Mouse (Mus musculus): ENCODE measurements around the gene Pakap. TPM values are rescaled to one million over a fixed set of nuclear protein-coding genes. Genes with fewer than 3 reads are reported as not detected.

Pakap gene
- polyA plus RNA-seq, 1 experiment = 14.7 TPM

DNA sequence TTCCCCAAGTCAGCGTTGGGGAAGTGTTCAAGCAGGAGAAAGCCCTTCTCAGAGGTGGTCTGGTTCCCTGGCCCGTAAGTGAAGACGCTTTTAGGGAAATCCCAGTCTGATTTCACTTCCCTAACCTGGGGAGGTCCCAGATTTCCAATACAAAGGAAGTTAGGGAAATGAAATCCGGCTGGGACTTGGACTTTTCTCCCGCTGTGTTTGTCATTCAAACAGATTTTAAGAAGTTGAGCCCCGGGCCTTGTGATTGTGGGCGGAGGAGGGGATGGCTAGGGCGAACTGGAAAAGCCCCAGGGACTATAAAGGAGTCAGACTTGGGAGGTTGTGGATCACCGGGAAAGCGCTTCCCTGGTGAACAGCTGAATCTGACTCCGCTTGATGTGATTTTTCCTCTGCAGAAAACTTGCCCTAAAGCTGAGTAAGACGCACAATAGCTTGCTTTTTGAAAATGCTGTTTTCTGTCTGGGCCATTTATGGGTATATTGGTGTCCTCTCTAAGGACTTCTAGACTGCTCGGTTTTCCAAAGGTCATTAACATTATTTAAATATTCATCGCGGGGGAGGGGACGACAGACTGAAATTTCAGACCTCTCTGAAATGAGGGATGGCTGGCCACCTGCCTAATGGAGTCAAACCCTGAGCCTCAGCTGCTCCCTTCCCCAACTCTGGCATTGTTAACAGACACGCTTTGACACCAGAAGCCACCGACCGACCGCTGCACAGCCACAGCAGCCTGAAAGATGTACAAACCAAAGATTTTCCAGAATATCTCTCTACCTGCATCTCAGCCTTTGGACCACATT lies 213.1 kb downstream of the Pakap start:
- H3K27ac ChIP-seq (ENCODE audit: insufficient read depth, low read length) = peak overlapping the region; percentile 37
- TF ChIP-seq CTCF (IDR thresholded peaks at IDR 0.05; ENCODE audit: borderline replicate concordance, insufficient read depth, low read length) = no peak
- TF ChIP-seq POLR2A (IDR thresholded peaks at IDR 0.05; ENCODE audit: low read depth, low read length) = no peak
- H3K4me1 ChIP-seq (ENCODE audit: control insufficient read depth, insufficient read depth, low read length) = peaks cover 9% of the 10 kb centered on the region
- no peak overlapping the region for H3K4me3 ChIP-seq (ENCODE audit: insufficient read depth, low read length)

DNA sequence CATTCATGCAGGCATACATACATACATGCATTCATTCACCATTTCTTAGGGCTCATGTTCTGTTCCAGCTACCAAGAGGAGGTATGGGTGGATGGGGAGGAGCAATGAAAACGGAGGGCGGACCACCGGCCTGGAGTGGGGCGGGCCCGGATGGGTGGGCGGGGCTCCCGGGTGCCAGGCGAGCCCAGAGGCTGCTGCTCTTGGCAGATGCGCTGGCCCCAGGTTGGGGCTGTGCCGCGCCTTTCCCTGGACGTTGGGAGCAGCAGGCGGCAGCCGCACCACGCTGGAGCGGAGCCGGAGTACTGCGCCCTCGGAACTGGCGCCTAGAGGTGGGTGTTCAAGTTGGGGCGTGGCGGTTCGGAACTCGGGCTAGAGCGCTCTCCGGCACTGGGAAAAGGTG lies 214.0 kb downstream of the Pakap start:
- H3K4me3 ChIP-seq (ENCODE audit: insufficient read depth, low read length) = peak overlapping the region; percentile 64
- H3K4me1 ChIP-seq (ENCODE audit: control insufficient read depth, insufficient read depth, low read length) = peaks cover 9% of the 10 kb centered on the region
- H3K27ac ChIP-seq (ENCODE audit: insufficient read depth, low read length) = no peak overlapping the region
- TF ChIP-seq CTCF (IDR thresholded peaks at IDR 0.05; ENCODE audit: borderline replicate concordance, insufficient read depth, low read length) = 0 out of 2 replicates have a peak, but pooled peaks have one; percentile 11
- peak; percentile 82 for TF ChIP-seq POLR2A (IDR thresholded peaks at IDR 0.05; ENCODE audit: low read depth, low read length)

DNA sequence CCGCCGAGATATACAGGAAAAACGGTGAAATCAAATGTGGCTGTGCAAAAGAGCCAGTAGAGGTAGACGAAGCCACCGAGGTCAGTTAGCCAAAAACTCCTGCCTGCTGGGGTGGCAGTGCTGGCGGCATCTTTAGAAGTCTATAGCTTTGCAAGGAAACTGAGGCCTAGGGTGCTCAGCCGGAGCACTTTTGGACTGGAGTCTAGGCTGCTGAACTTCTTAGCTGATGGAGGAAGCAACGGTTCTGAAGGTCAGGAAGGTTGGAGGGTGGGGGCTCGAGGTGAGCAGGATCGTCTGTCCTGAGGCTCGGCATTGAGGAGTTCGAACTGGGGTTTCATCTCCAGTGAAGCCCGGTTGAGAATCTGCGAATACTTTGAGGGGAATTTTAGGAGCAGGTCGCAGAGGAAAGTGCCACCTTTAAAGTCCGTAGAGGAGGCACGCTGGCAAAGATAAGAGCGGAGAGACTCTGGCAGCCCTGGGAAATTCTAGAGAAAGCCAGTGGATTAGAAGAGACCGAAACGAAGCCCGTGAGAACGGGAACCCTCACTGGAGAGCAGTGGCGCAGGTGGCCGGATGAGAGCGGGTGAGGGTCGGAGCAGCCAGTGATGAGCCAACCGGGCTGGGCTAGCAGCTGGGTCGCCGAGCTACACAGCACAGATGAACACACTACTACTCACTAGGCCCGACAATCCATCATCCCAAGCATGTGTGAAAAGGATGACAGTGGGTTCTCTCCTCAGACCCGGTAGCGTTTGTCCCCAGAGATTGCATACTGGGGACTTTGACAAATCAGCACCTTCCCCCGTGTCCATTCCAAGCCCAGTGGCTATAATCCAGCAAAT lies 214.8 kb downstream of the Pakap start:
- 0 out of 2 replicates have a peak overlapping the region, but pooled peaks have one; percentile 12 for H3K27ac ChIP-seq (ENCODE audit: insufficient read depth, low read length)
- no peak for TF ChIP-seq POLR2A (IDR thresholded peaks at IDR 0.05; ENCODE audit: low read depth, low read length)
- no peak for TF ChIP-seq CTCF (IDR thresholded peaks at IDR 0.05; ENCODE audit: borderline replicate concordance, insufficient read depth, low read length)
- H3K4me3 ChIP-seq (ENCODE audit: insufficient read depth, low read length) = peak overlapping the region; percentile 64
- peaks cover 9% of the 10 kb centered on the region for H3K4me1 ChIP-seq (ENCODE audit: control insufficient read depth, insufficient read depth, low read length)

DNA sequence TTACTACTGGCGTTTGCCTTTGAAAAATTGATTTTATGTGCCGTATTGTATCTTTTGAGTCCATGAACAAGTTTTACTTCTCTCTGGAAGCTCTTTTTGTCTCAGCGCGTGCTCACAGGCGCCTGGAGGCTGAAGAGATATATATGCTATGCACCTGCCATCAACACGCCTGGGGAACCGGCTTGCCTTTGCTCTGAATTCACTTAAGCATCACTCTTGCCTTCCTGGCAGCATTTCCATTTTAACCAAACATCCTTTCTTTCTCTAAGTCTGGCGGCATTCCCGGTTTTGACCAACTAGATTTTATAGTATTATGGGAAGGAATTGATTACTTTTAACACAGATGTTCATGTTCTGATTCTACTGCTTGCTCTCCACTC lies 215.4 kb downstream of the Pakap start:
- Histone ChIP-seq H3K27ac (ENCODE audit: insufficient read depth, low read length) (no peak overlapping the region), H3K4me3 (ENCODE audit: insufficient read depth, low read length) (peak overlapping the region; percentile 64), H3K4me1 (ENCODE audit: control insufficient read depth, insufficient read depth, low read length) (peaks cover 9% of the 10 kb centered on the region)
- TF ChIP-seq CTCF (IDR thresholded peaks at IDR 0.05; ENCODE audit: borderline replicate concordance, insufficient read depth, low read length) (no peak), POLR2A (IDR thresholded peaks at IDR 0.05; ENCODE audit: low read depth, low read length) (no peak)

DNA sequence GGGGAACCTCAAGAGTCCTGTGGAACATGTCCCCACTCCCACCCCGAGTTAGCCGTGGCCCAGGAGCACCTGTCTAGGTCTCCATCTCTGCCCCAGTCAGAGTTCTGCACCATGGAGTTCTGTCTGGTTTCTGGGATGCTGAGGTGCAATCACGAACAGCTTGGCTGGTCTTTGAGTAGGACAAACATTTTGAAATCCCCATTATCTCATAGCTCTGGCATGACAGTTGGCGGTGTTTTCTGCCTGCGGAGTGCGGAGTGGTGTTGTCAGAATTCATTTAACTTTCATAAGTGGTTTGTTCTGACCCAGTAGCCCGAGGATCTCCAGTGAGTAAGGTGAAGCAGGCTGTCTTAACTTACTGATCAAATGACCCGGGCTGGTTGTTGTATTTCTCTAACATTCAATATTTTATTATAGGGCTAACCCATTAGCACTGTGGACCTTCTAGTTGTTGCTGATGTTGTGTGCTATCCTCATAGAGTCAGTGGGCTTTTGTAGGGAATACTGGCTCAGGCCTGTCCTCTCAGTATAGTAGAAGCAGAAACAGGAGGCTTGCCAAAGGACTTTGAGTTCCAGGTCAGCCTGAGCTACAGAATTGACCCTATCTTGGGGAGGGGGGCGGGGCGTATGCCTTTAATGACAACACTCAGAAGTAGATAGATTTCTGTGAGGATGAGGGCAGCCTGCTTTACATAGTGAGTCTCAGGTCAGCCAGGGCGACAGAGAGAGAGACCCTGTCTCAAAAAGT lies 216.0 kb downstream of the Pakap start:
- H3K4me1 ChIP-seq (ENCODE audit: control insufficient read depth, insufficient read depth, low read length) = peaks cover 9% of the 10 kb centered on the region
- H3K27ac ChIP-seq (ENCODE audit: insufficient read depth, low read length) = no peak overlapping the region
- TF ChIP-seq POLR2A (IDR thresholded peaks at IDR 0.05; ENCODE audit: low read depth, low read length) (no peak), CTCF (IDR thresholded peaks at IDR 0.05; ENCODE audit: borderline replicate concordance, insufficient read depth, low read length) (no peak)
- H3K4me3 ChIP-seq (ENCODE audit: insufficient read depth, low read length) = peak overlapping the region; percentile 11; the same call in 1 of the 2 replicates

GRCm38 (mm10) chr4:57788709-57789108 lies 220.7 kb downstream of the Pakap start:
- peaks cover 2% of the 10 kb centered on the region; the same call in 1 of the 2 replicates for H3K4me1 ChIP-seq (ENCODE audit: control insufficient read depth, insufficient read depth, low read length)

DNA sequence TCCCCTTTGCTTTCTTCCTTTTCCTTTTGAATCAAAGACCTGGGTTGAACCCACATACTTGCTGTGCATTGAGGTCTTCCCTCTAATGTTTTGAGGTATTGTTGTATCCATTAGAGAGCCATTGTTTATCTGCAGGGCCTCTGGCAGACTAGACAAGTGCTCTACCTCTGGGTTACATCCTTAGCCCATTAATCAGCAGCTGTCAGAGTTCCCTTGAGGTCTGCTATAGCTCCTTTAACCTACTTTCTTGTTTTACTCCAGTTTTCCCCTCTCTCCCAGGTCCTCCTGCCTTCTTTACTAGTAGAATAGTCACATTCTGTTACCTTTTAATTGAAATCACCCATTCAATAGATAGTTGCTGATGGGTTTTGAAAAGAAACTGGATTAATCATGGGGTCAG lies 221.1 kb downstream of the Pakap start:
- H3K4me1 ChIP-seq (ENCODE audit: control insufficient read depth, insufficient read depth, low read length) = no peaks in the 10 kb centered on the region; the same call in 1 of the 2 replicates
- no peak for TF ChIP-seq POLR2A (IDR thresholded peaks at IDR 0.05; ENCODE audit: low read depth, low read length)
- TF ChIP-seq CTCF (IDR thresholded peaks at IDR 0.05; ENCODE audit: borderline replicate concordance, insufficient read depth, low read length) = no peak
- no peak overlapping the region for H3K4me3 ChIP-seq (ENCODE audit: insufficient read depth, low read length)
- H3K27ac ChIP-seq (ENCODE audit: insufficient read depth, low read length) = no peak overlapping the region

More at GRCm38 (mm10) chr4:57788709-57789108, 220.7 kb downstream of the Pakap start:
- H3K4me3 ChIP-seq (ENCODE audit: insufficient read depth, low read length) = no peak overlapping the region
- no peak for TF ChIP-seq POLR2A (IDR thresholded peaks at IDR 0.05; ENCODE audit: low read depth, low read length)
- no peak for TF ChIP-seq CTCF (IDR thresholded peaks at IDR 0.05; ENCODE audit: borderline replicate concordance, insufficient read depth, low read length)
- H3K27ac ChIP-seq (ENCODE audit: insufficient read depth, low read length) = no peak overlapping the region

GRCm38 (mm10) chr4:57793989-57794388 lies 226.0 kb downstream of the Pakap start:
- TF ChIP-seq CTCF (IDR thresholded peaks at IDR 0.05; ENCODE audit: borderline replicate concordance, insufficient read depth, low read length) = no peak
- TF ChIP-seq POLR2A (IDR thresholded peaks at IDR 0.05; ENCODE audit: low read depth, low read length) = no peak
- Histone ChIP-seq H3K4me1 (ENCODE audit: control insufficient read depth, insufficient read depth, low read length) (peaks cover 13% of the 10 kb centered on the region), H3K27ac (ENCODE audit: insufficient read depth, low read length) (no peak overlapping the region), H3K4me3 (ENCODE audit: insufficient read depth, low read length) (no peak overlapping the region)

- TF ChIP-seq POLR2A (IDR thresholded peaks at IDR 0.05; ENCODE audit: low read depth, low read length) (no peak), CTCF (IDR thresholded peaks at IDR 0.05; ENCODE audit: borderline replicate concordance, insufficient read depth, low read length) (no peak)
- Histone ChIP-seq H3K4me3 (ENCODE audit: insufficient read depth, low read length) (no peak overlapping the region), H3K27ac (ENCODE audit: insufficient read depth, low read length) (no peak overlapping the region), H3K4me1 (ENCODE audit: control insufficient read depth, insufficient read depth, low read length) (peaks cover 14% of the 10 kb centered on the region)
Observed at GRCm38 (mm10) chr4:57794547-57794946, 226.6 kb downstream of the Pakap start.
